ENCODE assay signal across 8 mouse cellular contexts in the genomic region with DNA sequence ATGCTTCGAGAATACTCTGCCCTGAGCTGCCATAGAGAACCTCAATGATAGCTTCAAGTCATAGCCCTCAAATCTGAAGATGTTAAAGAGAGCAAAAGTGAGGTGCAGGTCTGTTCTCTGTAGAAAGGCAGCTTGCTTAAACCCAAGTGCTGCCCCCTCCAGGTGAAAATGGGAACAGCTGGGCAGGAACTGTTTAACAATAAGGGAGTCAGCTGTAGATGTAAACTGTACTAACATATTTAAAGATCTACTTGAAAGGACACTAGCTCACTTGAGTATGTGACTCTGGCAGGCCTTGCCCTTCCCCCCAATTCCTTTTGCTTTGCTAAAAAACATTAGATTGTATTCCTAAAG.
A peak's percentile ranks its signal among the peaks of the same experiment; 100 is the strongest.
DNase-seq lines count a peak whose midpoint lies in the region; ATAC-seq and TF ChIP-seq lines count a peak whose summit lies in the region.

No protein-coding gene starts in this region.

- no peaks in the 10 kb centered on the region for H3K9me3 ChIP-seq in hindbrain, embryonic 14.5 days (ENCODE audit: control insufficient read depth, low read length)
- no peaks in the 10 kb centered on the region for H3K9me3 ChIP-seq in hindbrain, embryonic 13.5 days

- H3K4me3 ChIP-seq in hindbrain, embryonic 14.5 days (replicated peaks; ENCODE audit: low read length) = no peak overlapping the region
- H3K4me3 ChIP-seq in hindbrain, embryonic 13.5 days = no peak overlapping the region
- no peak overlapping the region for H3K4me3 ChIP-seq in cortical plate, adult 2 months (ENCODE audit: insufficient read depth, low read length)

- 74% methylated on average over 1 of the region's 1 CpGs for whole genome bisulfite sequencing in hindbrain, embryonic 14.5 days
- 65% methylated on average over 1 of the region's 1 CpGs for WGBS in hindbrain, embryonic 13.5 days

- no peak overlapping the region for H3K4me2 ChIP-seq in hindbrain, embryonic 14.5 days (replicated peaks)
- no peak overlapping the region for H3K4me2 ChIP-seq in hindbrain, embryonic 13.5 days

- TF ChIP-seq CTCF in cortical plate, adult 2 months (IDR thresholded peaks at IDR 0.05; ENCODE audit: extremely low read depth, insufficient read depth, low read length) = peak; percentile 25; the same call in 1 of the 2 replicates

- no peak for TF ChIP-seq POLR2A in cortical plate, adult 2 months (IDR thresholded peaks at IDR 0.05; ENCODE audit: extremely low read depth, insufficient read depth, low read length)

- no peaks in the 10 kb centered on the region for H3K36me3 ChIP-seq in hindbrain, embryonic 14.5 days (replicated peaks; ENCODE audit: control insufficient read depth, insufficient read depth)
- H3K36me3 ChIP-seq in hindbrain, embryonic 13.5 days = no peaks in the 10 kb centered on the region

- H3K9ac ChIP-seq in hindbrain, embryonic 14.5 days = no peak overlapping the region
- H3K9ac ChIP-seq in hindbrain, embryonic 13.5 days = no peak overlapping the region

- no peaks in the 10 kb centered on the region for H3K27me3 ChIP-seq in hindbrain, embryonic 14.5 days (ENCODE audit: control insufficient read depth, insufficient read depth, low read length)
- H3K27me3 ChIP-seq in hindbrain, embryonic 13.5 days = no peaks in the 10 kb centered on the region

- no peaks in the 10 kb centered on the region for H3K4me1 ChIP-seq in hindbrain, embryonic 14.5 days (replicated peaks; ENCODE audit: control insufficient read depth, insufficient read depth, low read length)
- no peaks in the 10 kb centered on the region for H3K4me1 ChIP-seq in hindbrain, embryonic 13.5 days (replicated peaks)
- H3K4me1 ChIP-seq in cortical plate, adult 2 months (ENCODE audit: control insufficient read depth, insufficient read depth, low read length) = no peaks in the 10 kb centered on the region

- no peak overlapping the region for H3K27ac ChIP-seq in hindbrain, embryonic 14.5 days
- no peak overlapping the region for H3K27ac ChIP-seq in hindbrain, embryonic 13.5 days
- no peak overlapping the region for H3K27ac ChIP-seq in cortical plate, adult 2 months (ENCODE audit: insufficient read depth, low read length)

- no peak for ATAC-seq in hindbrain, embryonic 14.5 days (ENCODE audit: low FRiP score)
- ATAC-seq in hindbrain, embryonic 13.5 days (ENCODE audit: low FRiP score) = no peak
- ATAC-seq in erythroid progenitor cell, adult 5-6 weeks (replicated peaks; ENCODE audit: low FRiP score, poor library complexity, severe bottlenecking) = no peak

- DNase-seq in hindbrain, embryonic 14.5 days (ENCODE audit: low spot score) = peak; percentile 43
- peak; percentile 4 for DNase-seq in CD4-positive helper T cell, adult 2 months (ENCODE audit: low read depth, low spot score)
- DNase-seq in adrenal gland, adult 2 months = peak; percentile 45
- DNase-seq in kidney, postnatal 4 days = peak; percentile 85
- peak; percentile 50 for DNase-seq in ovary, postnatal 36 days (ENCODE audit: low spot score)

Comparison
In these comparisons a context has a peak if more than half of its experiments do, and no peak if none do; other contexts are left out.
1. DNase-seq: peak in every context shown above with its lines; median percentile 85 in kidney, postnatal 4 days; 50 in ovary, postnatal 36 days; 45 in adrenal gland, adult 2 months; 43 in hindbrain, embryonic 14.5 days; 4 in CD4-positive helper T cell, adult 2 months.